Mouse (Mus musculus): ENCODE results near the gene Cacybp.

Cacybp gene

DNA sequence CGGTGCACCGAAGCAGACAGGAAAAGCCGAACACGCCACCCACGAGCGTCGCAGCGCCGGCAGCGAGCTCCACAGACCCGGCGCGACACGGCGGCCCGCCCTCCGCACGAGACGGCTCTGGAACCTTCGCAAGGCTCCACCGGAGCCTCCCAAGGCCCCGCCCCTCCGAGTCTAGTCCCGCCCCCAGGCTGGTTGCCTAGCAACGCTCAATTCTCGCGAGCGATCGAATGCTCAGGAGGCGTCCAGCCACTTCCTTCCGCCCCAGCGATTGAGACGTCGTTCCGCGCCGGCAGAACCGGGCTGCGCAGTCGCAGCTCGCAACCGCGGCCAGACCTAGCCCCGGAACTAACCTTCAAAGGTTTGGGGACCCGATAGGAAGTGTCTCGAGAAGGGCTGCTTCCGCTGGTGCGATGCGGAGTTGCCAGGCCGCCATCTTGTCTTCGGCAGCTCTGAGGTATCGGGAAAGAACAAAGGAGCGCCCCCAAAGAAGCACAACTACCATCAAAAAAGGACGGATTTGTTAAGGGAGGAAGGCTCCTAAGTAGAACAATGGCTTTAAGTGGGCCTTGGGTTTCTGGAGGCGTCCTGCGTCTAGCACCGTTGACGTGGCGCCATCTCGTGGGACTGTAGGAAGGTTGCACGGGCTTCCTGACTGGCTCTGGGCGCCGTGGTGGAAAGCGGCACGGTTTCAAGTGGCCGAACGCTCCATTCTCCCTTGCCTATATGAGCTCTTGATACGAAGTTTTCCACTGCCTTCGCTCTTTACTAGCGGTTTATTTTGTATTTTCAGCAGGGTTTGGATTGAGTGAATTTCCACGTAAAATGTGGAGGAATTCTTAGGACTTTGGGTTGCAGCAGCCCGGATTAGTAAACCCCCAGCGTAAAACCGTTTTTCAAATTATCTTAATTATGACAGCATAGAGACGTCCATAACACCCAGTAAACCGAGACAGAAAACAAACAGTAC lies at the start of gene Cacybp:
Gene Cacybp, minus strand, starts transcription at position 173 of the 967 bp plus-strand sequence.
- peak; percentile 99 to 100 for DNase-seq (ENCODE audit: low spot score in 2 of 2)

DNA sequence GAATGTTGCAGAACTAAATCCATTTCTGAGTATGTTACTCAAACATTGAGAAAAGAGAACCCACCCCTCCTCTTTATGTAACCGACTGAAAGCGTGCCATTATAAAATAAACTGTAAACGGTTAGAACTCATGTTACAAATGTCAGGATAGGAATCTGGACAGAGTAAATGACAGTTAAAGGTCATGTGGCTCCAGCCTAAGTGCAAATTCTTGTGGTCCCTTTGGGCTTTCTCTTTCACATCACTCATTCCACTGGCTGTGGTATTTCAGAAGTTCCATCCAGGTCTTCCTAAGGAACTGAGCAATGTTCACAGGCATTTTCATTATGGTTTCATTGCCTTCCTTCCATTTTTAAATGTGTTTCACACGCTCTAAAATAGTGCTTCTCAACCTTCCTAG lies 49.7 kb upstream of the Cacybp start:
- no peak for DNase-seq (ENCODE audit: low spot score in 2 of 2)

DNA sequence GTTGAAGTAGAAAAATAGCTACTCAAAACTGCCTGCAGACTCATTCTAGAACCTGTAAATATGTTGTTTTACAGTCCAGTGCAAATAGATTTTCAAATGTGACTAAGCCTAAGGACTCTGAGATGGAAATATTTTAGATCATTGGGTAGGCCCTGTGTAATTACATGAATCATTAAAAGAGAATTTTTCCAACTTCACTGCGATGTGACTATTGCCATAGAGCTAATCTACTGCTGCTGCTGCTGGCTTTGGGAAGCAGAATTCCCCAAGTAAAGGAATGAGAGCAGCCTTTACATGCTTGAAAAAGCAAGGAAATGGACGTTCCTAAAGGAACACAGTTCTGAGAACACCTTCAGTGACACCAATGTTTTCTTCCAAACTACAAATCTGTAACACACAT lies 49.2 kb upstream of the Cacybp start:
- no peak for DNase-seq (ENCODE audit: low spot score in 2 of 2)

DNA sequence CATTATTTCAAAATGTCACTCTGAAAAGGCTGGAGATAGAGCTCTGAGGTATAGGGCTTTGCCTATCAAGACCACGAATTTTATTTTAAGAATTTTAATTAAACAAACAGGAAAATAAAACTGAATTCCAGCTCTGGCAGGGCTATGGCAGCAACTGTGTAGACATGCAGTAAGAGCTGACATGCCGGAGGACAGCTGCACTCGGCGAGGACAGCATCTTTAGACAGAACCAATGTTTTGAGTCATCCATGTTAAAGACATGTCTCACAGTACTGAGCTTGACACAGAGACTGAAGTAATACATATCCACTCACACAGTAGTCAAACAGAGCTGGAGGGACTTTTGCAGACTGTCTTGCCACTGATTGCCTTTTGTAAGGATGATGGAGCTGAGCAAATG lies 47.9 kb upstream of the Cacybp start:
- no peak for DNase-seq (ENCODE audit: low spot score in 2 of 2)

DNA sequence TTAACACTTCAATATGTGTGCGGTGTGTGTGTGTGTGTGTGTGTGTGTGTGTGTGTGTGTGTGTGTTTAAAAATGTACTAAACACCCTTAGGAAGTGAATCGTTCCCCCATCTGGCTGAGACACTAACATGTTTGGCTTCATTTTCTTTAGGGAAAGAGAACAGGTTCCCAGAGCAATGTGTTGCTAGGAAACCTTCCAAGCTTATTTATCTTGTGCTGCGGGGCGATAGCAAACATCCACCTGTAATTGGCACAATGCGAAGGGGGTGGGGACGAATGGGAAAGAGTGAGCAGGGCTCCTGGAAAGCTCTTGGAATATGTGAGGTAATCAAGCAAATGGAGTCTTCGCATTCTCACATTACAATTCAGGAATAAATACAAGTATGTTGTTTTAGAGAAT lies 47.2 kb upstream of the Cacybp start:
- no peak for DNase-seq (ENCODE audit: low spot score in 2 of 2)

DNA sequence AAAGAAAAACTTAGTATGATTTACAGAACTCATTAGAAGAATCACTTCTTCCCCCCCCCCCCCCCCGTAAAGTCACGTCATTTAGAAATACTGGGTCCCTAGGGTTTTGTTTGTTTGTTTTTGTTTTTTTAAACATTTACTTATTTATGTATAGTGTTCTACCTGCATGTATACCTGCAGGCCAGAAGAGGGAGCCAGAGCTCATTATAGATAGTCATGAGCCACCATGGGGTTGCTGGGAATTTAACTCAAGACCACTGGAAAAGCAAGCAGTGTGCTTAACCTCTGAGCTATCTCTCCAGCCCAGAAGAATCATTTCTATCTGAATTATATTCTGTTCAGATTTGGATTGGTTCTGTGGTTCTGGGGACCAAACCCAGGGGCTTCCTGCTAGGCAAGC lies 40.4 kb upstream of the Cacybp start:
- DNase-seq (ENCODE audit: low spot score in 2 of 2) = no peak

DNA sequence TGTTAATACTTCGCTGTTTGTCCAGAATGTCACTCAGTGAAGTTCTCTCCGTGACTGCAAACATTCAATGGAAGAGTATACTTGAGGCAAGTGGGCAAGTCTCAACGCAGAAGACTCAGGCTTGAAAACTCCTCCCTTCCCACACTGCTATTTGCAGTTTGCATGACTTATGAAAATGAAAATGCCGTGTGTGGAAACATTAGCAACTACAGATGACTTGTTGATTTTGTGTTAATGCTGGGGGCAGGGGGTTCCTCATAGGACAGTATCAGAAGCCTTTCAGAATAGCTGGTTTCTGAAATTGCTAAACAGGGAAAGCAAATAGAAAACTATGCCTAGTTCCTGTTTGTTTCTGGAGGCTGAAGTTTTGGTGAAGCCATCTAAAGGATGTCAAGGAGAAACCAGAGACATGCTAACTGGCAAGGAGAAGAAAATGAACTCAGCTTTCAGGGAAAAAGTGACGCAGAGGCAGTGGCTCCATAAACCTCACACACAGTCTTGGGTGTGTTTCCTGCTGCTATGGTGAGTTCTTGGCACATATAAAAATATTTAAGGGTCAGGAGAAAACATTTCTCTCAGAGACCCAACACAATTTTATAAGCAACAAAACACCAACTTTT lies 38.8 kb upstream of the Cacybp start:
- DNase-seq (ENCODE audit: low spot score in 2 of 2) = no peak

DNA sequence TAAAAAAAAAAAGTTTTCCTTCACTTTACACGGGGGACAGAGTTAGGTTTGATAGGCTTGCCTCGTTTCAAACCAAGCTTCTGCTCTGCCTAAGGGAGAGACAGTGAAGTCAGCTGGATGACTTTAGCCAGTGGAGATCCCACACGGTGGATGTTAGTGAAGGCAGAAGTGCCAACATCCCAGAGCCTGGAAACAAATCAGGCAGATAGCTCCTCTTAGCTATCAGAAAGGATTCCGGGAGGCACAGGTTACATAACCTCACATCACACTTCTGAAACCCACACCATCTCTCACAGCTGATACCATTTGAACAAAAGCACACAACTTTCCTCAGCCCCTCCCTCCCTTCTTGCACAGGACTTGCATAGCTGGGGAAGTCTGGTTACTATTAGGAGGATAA lies 38.1 kb upstream of the Cacybp start:
- DNase-seq (ENCODE audit: low spot score in 2 of 2) = no peak

DNA sequence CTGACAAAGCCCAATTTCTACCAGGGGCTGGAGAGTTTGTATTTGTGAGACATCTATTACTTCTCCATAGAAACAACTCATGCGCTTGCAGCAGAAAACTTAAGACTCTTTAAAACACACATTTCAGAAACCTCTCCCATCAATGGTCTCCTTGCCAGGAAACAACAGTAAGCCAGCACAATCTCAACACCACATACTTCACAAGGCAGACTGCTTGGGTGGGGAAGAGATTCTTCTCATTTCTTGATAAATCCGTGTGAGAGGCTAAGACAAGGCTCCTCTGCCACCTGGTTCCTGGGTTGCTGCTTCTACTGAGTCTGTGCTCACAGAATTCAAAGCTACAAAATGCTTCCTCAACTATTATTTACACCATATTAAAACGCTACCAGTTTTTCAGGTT lies 37.1 kb upstream of the Cacybp start:
- DNase-seq (ENCODE audit: low spot score in 2 of 2) = no peak

DNA sequence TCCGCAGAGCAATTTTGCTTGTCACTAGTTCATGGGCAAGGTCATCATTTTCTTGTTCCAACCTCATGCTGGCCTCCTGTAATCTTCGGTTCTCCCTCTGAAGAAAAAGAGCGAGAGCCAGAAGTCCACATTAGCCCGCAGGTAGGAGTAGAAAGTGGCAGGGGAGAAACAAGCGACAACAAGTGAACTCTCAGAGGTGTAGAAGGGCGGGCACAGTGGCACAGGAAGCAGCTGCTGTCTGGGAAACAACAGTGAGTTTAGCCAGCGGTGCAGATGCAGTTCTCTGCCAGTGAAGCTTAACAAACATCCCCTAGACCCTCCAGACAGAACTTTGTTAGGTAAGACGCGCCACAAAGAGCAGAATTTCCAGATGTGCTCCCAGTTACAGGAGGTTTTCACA lies 34.8 kb upstream of the Cacybp start:
- no peak for DNase-seq (ENCODE audit: low spot score in 2 of 2)

DNA sequence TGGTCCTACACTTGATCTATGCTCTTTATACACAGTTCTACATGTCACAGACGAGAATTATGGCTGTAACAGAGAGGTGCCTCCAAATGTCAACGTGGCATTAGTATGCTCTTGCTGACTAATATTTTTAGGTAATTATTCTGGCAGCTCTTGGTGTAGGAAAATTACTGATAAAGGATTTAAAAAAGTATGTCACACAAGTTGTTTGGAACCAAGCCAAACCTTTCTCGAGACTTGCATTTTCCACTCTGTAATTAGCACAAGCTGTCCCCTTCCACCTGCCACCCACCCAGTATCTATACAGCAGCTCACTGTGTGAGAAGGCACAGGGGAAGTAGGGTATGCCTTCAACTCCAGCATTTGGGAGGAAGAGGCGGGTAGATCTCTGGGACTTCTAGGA lies 34.2 kb upstream of the Cacybp start:
- DNase-seq (ENCODE audit: low spot score in 2 of 2) = no peak

DNA sequence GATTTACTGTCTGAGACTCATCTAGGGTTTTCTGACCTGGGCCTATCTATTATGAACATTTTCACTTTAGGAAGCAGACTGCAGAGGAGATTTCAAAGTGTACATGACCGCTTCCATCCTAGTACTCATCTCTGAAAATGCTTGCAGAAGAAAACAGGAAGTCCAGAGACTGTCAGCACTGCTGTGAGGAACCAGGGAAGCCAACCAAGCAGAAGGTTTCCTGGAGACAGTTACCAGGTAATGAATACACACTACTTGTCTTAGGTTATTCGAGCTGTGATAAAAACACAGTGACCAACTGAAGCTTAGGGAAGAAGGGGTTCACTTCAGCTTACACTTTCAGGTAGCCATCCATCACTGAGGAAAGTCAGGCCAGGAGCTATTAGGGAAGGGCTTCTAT lies 33.3 kb upstream of the Cacybp start:
- no peak for DNase-seq (ENCODE audit: low spot score in 2 of 2)

DNA sequence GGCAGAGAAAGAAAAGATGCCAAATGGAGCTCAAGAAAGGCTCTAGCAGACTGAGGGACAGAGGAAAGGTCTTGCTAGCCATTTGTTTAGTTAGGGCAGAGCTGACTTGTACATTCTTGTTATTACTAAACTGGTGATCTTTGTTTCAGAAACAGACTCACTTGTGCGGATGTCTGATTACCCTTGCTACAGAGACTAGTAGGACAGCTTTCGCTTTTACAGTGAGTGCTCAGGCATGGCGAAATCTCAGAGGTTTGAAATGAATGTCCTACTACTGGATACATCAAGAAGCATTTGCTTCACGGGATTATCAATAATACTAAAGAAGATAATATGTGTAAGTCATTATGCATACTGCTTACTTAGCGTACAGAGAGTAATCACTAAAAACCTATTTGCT lies 32.0 kb upstream of the Cacybp start:
- DNase-seq (ENCODE audit: low spot score in 2 of 2) = no peak

DNA sequence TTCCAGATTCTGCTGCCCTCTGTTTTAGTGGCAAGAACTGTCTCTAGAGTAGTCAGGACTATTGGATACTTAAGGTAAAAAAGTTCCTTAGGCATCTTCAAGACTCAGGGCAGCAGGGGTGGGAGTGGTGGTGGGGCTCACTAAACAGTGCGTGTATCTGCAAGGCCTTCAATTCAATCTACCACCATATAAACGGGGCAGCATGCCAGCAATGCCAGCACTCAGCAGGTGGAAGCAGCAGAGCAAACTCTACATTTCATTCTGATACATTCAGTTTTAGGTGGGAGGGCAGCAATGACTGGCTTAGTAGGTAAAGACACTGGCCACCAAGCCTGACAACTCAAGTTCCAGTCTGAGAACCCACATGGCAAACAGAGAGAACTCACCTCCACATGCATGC lies 27.4 kb upstream of the Cacybp start:
- DNase-seq (ENCODE audit: low spot score in 2 of 2) = no peak

DNA sequence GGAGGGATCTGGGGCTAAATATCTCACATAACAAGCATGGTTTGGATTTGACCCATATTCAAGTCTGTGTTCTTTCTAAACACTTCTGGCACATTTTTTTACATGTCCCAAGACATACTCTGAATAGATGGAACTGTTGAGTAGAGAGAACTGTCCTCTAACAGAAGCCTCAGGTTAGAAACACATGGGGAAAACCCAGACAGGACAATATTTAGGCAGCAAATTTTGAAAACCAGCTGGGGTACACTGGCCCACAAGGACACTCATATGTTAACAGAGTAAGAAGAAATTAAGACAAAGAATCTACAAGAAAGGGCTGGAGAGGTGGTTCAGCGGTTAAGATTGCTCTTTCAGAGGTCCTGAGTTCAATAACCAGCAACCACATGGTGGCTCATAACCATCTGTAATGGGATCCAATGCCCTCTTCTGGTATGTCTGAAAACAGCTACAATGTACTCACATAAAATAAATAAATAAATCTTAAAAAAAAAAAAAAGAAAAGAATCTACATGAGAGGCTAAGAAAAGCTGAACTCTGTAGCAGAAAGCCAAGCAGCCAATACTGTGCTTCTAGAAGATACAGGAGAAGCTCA lies 26.3 kb upstream of the Cacybp start:
- DNase-seq (ENCODE audit: low spot score in 2 of 2) = no peak

DNA sequence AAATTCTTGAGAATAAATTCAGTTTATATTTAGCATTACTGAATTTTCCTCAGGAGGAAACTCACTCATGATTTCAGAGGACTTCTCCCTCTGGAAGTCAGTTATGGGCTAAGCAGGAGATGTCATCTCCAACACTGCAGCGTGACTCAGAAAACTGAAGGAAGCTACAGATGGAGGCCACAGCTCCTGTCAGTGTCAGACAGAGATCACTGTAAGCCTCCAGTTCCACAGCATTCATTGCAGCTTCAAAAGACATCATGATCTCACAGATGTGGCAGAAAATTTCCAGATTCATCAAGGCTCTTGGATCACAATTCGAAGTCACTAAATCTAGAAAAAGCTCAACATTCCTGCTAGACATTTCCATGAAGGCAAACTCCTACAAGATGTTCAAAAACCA lies 25.3 kb upstream of the Cacybp start:
- no peak for DNase-seq (ENCODE audit: low spot score in 2 of 2)

DNA sequence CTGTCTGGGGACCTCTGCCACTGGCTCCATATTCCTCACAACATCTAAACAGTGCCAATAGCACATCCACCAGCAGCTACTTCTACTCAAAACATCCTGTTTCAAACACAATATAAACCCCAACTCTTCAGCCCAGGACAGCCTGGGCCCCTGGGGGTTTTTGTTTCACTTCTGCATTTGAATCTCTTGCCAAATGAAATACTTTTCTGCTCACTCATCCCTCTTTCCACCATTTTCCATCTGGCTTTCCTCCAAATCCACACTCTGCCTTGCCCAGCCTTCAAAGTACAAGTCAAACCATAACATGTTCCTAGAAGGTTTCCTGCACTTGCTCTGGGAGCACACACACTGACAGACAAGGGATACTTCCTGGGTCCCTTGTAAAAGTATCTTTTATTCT lies 21.2 kb upstream of the Cacybp start:
- DNase-seq (ENCODE audit: low spot score in 2 of 2) = no peak

DNA sequence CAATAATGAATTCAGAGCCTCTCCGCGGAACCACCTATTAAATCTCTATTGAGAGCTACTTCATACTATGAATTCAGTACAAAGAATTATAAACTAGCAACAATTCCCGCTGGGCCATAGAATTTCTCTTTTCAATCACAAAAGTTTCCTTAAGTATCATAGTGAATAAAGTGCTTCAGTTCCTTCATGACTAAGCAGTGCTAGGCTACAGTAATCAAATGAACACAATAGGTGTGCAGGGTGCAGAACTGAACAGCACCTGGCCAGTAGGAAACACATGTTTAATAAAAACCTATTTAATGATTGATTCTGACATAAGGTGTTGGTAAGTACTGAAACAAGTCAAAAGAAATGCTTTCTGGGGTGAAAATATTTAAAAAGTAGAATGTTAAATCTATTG lies 19.4 kb upstream of the Cacybp start:
- no peak for DNase-seq (ENCODE audit: low spot score in 2 of 2)

DNA sequence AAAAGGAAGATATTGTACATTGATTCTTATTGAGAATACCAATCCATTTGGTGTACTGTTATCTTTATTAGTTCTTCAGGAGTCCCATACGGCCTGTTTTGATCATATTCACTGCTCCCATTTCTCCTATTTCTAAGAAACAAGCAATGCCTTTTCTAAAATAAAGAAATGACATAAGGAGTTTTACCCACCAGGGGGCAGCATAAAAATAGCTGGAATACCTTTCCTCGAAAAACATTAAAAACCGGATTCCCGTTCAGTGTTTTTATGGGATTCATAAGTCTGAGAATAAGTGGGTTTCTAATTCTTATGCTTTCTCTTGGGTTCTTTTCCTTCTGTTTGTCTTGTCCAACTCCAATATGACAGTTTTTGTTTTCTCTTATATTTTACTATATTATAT lies 18.3 kb upstream of the Cacybp start:
- no peak for DNase-seq (ENCODE audit: low spot score in 2 of 2)

DNA sequence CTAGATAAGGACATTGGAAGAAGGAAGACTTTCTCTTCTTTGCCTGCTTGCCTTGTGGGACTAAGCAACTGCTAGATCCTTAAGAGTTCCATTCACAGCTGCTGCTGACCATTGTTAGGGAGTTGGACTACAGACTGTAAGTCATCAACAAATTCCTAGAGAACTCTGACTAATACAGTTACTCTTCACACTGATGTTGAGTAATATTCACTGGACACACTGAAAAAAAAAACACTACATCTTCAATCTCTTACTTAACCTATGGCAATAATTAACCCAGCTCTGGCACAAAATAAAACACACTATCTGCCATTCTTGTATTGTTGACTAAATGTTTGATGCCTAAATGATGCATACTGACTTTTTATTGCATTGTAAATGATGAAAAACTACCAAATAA lies 15.2 kb upstream of the Cacybp start:
- no peak for DNase-seq (ENCODE audit: low spot score in 2 of 2)

DNA sequence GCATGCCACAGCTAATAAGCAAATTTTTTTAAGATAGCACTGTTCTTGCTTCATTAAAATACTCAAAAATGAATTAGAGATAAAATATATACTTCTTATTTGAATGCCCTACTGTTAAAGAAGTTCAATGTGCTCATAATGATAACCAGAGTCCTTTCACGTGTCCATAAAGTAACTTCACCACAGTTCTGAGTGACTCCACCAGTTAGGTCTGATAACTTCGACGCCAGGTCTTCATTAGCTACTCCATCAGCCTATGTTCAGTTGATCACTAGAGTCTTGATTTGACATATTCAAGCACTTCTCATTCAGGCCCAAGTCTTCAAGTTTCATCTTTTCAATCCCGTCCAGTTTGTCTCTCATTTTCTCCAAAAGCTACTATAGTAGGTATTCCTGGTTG lies 14.5 kb upstream of the Cacybp start:
- no peak for DNase-seq (ENCODE audit: low spot score in 2 of 2)

DNA sequence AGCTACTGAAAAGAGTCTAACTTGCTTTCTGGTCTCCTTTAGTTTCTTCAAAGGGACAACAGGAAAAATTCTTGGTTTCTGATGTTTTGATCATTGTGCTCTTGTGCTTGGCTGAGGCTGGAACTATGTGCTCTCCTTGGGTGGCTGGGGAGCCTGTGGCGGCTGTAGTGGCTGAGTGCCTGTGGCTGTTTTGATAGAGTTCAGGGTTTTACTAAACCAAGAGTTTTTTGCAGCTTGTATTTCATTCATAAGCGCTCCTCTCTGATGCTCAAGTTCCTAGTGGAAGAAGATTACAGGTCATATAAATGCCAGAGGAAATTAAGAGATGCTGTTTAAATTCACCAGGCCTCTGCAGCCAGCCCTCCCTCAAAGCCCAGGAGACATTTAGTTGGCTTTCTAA lies 11.4 kb upstream of the Cacybp start:
- DNase-seq (ENCODE audit: low spot score in 2 of 2) = no peak

DNA sequence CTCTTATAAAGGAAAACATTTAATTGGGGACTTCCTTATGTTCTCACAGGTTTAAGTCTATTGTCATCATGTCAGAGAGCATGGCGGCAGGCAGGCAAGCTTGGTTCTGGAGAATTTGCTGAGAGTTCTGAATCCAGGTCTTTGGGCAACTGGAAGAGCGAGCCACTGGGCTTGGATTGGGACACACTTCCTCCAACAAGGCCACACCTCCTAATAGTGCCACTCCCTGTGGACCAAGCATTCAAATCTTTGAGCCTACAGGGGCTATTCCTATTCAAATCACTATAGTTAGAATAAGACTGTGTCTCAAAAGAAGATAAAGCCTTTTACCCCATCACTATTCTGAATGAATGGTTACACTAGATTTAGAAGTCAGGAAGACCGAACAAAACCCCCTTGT lies 5.2 kb upstream of the Cacybp start:
- no peak for DNase-seq (ENCODE audit: low spot score in 2 of 2)

Data from frontal cortex, postnatal 10 days (tissue).